Mouse (Mus musculus) megakaryocyte, adult 5-6 weeks (primary cell): ENCODE data around the gene Pacs2. TPM values are rescaled to one million over a fixed set of nuclear protein-coding genes. Genes with fewer than 3 reads are reported as not detected.

Source experiments
- ATAC-seq: 2 replicates; pipeline ENCODE4 v1.8.0; 2016; ENCODE audit warnings: mild to moderate bottlenecking, inconsistent platforms; ENCODE audit not compliant: poor library complexity, severe bottlenecking
- total RNA-seq, 2 experiments: library from RNA; stranded (forward) in 1 of 2; stranded (reverse) in 1 of 2; fragments of 153-499, 151-499 nt in 1 of 2; fragments of 221-1000, 200-1000 nt in 1 of 2; gene quantifications; 2 replicates each; pipeline versions ENCODE4 v1.2.3 to v1.2.4; 2015 to 2017

Pacs2 gene
- total RNA-seq, 2 experiments from 2014 or later, result 36.5 to 55.1 TPM

DNA sequence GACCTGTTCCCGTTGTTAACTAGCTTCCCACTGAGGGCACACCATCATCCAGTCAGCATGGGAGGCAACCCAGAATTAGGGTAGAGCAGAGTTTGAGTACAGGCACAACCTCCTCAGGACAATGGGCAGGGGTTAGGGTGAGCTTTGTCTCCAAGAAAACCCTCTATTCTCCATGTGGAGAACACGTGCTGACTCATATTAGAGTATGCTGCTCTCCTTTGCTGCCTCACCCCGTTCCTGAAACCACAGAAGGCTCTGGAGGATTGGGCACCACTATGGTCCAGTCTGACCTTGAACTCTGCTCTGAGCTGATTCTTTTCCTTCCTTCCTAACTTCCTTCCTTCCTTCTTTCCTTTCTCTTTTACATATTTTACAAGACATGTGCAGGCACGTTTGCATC, 24.1 kb downstream of the Pacs2 start:
- ATAC-seq, result no peak

DNA sequence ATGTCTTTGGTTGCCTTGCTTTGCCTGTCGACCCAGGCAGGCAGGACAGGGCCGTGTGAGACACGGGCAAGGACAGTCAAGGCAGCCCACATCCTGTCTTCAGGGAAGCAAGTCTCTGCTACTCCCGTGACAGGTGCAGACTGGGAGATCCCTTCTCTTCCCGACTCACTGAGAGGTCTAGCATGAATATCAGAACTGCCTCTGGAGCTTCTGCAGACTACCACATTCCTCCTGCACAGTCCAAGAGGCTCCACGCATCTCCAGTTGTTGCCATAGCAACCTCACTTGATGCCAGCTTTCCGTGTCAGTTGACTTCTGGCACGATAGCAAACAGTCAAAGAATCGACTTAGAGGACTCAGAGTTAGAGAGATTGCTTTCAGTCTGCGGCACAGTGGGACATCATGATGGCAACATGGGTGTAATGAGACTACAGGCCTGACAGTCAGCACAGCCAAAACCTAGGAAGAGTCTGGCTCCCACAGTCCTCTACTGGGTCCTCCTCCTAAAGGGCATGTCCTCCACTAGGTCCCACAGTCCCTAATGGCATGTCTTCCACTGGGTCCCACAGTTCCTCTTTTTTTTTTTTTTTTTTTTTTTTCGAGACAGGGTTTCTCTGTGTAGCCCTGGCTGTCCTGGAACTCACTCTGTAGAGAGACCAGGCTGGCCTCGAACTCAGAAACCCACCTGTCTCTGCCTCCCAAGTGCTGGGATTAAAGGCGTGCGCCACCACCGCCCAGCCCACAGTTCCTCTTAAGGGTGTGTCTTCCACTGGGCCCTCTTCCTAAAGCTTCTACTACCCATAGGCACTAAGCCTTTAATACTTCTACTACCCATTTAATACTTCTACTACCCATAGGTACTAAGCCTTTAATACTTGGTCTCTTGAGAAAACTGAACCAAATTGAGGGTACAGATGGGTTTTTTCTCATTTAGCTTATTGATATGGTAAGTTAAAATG, 27.5 kb downstream of the Pacs2 start:
- 0 out of 2 replicates have a peak, but pooled peaks have one; percentile 34 for ATAC-seq

DNA sequence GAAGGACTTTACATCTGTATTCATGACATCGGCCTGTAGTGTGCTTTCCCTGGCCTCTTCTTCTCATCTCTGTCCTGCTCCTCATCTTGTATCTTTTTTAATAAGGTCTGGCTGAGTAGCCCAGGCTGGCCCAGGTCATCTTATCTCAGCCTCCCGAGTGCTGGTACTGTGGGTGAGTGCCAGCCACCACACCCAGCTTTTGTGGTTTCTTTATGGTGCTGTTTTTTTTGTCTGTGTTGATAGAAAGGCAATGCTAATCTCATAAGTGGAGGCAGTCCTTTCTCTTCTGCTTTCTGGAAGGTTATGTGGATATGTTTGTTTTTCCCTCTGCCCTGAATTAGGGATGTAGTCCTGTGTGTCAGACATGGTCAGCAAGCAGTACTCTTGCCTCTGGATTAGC, 28.2 kb downstream of the Pacs2 start:
- peak; percentile 55 for ATAC-seq

DNA sequence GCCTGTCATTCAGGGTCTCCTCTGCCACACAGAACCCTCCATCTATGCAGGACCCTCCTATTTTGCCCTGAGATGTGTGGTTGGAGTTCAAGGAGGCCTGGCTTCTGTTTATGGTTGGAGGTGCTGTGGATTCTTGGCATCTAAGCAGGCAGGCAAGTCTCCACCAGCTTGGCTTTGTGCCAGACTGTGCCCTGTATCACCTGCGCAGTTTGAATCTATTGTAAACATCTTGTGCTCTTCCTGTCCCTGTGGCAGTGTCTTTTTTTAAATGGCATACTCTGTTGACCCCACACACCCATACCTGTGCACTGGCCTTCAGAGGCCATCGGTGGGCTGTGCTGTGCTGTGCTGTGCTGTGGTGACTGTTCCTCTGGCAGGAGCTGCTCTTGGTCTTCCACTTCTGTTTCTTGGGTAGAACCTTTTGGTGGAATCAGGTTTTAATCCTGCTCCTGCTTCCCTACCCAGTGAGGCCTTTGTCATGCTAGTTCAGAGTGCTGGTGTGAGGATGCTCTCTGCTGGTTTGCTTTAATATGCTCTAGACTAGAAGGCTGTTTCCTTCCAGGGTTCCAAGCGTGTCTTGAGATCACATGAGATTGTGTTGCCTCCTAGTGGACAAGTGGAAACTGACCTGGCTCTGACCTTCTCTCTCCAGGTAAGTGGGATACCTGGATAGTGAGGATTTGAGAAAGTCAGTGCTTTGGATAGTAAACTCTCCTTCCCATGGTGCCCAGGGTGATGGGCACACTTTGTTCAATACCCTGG, 30.8 kb downstream of the Pacs2 start:
- ATAC-seq, result 0 out of 2 replicates have a peak, but pooled peaks have one; percentile 7

DNA sequence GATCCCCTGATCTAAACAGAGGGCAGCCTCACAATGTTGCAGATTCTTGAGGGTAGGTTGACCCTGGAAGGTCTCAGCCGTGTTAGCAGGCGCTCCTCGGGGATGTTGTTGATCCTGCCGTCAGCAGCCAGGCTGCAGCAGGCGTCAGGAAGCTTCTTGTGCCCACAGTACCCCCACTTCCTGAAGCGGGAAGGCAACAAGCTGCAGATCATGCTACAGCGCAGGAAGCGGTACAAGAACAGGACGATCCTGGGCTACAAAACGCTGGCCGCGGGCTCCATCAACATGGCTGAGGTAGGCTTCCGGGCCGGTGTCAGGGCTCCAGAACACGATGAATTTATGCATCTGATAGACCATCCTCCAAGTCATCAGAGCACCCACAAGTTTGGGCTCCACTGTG, 32.6 kb downstream of the Pacs2 start:
- no peak for ATAC-seq

DNA sequence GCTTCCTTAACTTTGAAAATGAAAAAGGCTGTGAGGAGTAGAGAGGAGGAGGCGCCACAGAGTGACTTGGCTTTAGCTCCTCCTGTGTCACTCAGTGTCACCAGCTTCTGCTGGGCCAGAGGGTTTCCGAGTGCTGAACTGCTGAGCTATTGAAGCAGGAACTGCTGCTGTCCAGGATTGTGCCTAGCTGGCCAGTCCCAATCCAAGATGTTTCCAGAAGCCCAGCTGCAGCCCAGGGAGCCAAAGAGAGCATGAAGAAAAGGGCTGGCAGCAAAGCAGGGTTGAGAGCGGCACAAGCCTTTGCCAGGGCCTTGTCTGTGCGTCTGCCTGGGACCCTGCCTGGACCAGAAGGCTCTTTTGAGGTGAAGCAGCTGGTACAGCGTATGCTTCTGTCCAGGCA, 33.8 kb downstream of the Pacs2 start:
- no peak for ATAC-seq

DNA sequence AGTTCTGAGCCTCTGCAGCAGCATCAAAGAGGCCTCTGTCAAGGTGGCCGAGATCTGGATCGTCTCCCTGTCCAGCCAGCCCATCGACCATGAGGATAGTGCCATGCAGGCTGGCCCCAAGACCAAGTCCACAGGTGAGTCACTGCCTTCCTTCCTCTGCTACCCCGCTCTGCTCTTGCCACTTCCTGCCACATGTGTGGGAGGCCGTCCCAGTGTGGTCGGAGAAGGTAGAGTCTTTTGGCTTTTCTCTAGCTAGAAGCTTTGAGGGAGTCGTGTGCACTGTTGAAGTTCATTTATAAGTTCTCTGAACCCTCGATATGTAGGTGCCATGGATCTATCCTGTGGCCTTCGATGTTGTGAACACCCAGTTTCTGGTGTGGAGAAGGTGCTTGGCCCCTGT, 35.5 kb downstream of the Pacs2 start:
- ATAC-seq, result peak; percentile 64

DNA sequence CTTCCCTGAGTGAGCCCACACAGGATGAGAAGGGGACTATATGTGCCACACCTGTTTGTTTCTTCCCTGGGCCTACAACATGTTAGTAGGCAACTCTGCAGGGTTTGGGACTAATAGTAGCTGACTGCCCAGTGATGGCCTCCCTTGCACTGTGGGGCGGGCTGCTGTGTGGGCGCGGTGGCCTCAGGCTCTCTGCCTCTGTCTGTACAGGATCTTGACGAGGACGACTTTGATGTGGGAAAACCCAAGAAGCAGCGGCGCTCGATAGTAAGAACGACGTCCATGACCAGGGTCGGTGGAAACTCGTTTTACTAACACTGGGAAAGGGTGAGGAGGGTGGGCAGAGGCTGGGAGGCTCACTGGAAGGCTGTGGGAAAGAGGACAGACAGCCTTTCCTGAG, 36.4 kb downstream of the Pacs2 start:
- no peak for ATAC-seq

DNA sequence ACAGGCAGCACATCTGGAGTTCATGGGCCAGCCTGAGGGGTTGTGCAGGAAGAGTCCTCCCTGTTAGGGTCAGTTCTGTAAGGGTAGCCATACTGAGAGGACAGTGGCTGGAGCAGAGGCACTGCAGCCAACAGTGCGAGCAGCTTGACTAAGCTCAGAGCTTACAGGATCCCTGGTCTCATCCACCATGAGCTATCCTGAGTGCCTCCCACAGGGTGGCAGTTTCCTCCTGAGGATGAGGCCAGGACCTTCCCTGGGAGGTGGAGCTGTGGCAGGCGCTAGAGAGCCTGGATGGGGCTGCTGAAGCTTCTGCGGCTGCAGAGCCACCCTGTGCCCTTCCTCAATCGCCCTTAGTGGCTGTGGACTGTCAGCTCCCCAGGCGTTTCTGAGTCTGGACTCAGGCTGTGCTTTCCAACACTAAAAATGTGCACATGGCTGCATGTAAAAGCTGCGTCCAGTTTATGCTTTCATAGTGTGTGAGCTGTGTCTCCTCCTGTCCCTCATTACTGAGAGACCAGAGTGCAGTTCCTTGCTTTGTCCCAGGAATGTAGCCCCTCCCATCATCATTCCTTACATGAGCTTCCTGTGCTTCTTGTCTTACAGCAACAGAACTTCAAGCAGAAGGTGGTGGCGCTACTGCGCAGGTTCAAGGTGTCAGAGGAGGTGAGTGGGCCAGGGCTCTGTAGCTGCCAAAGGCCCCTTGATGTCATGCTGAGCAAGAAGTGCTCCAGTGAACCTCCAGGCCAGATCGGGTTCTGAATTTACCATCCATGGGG, 37.5 kb downstream of the Pacs2 start:
- ATAC-seq, result no peak

DNA sequence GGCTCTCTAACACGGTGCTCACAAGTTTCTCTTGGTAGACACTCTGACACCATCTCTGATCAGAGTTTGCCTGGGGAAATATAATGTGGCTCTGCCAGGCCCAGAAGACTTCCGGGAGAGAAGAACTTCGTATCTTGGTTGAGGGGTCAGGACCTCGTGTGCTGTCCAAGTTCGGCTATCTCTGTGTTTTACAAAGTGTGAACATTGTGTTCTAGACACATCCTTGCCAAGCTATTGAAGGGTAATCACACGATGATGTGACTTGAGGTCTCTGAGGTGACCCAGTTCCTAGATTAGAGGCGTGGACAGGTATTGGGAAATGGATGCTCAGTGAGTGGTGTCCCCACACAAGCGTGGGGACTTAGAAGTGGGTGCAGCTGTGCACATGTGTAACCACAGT, 41.8 kb downstream of the Pacs2 start:
- ATAC-seq, result no peak

DNA sequence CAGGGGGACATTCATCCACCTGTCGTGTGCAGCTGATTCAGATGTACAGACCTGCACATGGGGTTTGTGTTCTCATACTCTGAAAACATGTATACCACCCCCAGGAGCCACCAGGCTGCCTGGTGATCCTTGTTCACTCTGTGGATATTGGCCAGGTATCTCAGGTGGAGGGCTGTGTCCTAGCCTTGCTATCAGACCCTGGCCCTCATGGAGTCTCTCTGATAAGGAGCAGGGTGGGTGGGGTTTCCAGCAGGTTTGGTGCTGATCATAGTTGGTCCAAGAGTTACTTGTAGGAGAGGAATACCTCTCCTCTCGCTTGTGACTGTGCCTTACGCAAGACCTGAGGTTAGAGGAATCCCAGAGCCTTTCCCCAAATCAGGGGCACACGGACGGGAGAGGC, 45.9 kb downstream of the Pacs2 start:
- ATAC-seq, result no peak

DNA sequence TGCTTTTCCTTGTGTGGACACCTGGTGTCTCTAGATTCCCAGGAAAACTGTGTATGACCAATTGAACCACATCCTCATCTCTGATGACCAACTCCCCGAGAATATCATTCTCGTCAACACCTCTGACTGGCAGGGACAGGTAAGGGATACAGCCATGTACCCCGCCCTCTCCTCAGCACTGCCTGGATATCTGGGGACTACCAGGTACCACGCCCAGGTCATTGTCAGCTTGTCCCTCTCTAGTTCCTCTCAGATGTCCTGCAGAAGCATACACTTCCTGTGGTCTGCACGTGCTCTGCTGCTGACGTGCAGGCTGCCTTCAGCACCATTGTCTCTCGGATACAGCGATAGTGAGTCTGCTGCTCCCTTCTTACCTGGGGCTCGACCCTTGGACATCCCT, 47.3 kb downstream of the Pacs2 start:
- no peak for ATAC-seq

DNA sequence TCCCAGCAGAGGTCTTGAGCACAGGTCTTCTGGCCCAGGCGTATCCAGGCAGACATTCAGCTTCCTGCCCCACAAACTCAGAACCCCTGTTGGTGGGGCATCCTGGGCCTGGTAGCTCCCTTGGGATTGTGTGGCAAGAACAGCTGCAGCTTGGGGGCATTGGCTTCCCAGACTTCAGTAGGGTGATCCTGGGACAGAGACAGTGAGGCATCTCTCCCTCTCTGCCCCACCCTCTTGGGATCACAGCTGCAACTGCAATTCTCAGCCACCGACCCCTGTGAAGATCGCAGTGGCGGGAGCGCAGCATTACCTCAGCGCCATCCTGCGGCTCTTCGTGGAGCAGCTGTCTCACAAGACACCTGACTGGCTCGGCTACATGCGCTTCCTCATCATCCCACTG, 47.9 kb downstream of the Pacs2 start:
- ATAC-seq, result no peak

DNA sequence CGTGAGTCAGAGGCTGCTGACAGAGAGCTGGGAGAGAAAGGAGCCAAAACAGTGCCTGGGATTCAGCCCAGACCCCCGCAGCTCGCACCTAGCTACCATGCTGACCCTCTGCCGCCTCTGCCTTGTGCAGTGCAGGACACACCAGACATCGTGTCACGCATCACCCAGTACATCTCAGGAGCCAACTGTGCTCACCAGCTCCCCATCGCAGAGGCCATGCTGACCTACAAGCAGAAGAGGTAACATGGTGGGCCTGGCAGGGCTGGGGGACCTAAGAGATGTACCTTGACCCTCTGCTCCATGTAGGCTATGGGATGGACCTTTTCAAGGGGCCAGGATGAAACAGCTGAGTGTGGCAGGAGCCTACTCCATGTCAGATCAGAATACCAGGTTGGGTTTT, 49.4 kb downstream of the Pacs2 start:
- no peak for ATAC-seq

DNA sequence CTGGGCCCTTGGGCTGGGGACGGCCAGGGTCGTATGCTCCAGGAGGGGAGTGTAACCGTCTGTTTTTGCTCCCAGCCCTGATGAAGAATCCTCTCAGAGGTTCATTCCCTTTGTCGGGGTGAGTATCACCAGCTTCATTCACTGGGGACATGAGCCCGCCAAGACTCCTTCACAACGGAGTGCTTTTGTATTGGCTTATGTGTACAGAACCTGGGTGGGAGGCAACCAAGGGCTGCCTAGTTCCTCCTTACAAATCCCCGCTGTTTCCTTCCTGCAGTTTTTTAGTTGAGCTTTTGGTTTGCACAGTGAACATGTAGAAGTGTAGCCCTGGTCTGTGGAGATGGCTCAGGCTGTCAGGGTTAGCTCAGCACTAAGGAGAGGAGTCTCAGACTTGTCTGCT, 53.7 kb downstream of the Pacs2 start:
- ATAC-seq, result no peak

DNA sequence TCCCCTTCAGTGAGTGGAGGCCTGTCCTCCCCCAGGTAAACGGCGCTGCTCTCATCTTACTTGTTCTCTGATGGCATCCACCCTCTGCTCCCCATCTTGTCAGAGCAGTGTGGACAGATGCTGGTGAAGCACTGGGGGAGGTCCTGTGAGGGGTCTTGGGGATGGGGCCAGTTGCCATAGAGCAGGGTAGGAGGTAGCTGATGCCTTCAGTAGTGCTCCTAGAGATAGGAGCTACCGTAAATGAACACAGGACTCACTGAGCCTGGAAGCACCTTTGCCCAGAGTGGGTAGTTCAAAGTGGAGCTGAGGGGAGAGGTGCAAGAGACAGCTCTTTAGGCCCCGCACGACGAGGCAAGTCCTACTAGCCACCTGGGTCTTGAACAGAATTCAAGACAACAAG, 55.1 kb downstream of the Pacs2 start:
- ATAC-seq, result no peak

DNA sequence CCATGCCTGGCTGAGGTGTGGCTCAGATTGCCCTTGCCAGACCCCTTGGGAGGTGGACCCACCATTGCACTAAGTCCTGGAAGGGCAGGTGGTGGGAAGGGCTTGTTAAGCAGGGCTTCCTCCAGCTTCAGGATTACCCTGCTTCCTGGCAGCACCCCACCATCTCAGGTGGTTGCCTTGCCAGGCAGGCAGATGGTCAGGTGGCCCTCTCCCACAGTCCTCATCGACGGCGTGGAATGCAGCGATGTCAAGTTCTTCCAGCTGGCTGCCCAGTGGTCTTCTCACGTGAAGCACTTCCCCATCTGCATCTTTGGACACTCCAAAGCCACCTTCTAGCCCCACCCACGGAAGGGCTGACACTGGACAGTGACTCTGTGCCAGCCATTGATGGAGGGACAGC, 57.0 kb downstream of the Pacs2 start:
- no peak for ATAC-seq

DNA sequence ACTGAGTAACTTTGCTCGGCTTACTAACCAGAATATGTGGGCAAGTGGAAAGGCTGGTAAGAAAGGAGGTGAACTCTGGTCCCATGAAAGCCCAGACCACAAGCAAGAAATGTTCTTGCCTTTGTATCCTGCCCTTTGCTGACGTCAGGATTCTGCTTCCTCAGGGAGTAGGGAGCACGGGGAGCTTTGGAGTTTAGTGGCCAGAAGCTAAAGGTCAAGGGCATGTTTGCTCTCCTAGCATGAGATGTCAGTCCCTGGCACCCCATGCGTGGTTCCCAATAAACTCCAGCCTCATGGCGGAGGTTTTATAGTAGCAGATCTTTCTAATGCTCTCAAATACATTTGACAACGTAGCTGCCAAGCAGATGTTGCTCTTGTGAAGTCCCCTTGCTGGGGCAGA, 57.5 kb downstream of the Pacs2 start:
- no peak for ATAC-seq

DNA sequence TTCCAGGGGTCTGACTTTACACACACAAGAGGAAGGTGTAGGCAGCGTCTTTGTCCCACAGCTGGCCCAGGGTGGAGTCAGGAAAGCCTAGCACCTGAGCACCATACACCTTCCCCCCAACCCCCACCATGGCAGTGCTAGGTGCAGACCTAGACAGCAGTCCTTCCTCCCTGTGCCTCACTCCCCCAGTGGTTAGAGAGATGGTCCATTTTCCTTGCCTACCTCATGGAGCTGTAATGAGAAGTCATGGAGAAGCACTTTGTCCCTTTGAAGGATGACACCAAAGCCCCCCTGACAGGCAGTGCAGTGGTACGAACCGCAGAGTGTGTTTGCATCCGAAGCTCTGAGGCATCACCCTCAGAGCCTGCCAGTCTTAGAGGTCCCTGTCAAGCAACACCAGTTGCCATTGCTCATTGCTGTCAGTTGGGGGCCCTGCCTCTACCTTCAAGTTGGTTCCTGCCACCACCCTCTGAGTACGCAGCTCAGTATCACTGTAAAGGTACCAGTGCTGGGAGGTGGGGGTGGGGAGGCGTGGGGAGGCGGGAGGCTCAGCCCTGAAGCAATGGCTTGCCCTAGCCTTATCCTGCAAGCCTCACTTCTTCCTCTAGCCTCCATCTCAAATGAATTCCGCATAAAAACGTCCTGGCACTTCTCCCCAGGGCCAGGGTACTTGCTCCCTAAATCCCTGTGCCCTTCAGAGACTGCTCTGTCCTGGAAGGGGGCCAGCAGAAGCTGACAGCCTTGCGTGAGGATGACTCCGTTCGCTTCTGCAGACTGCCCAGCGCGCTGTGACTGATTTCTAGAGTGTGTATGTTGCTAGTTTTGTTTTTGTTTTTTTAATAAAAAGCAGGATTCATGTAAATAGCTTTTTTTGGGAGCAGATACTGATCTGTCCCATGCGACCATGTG, 59.4 kb downstream of the Pacs2 start:
- no peak for ATAC-seq
